Mouse (Mus musculus) heart, postnatal 0 days (tissue): ENCODE data around the gene Samd7. TPM values are rescaled to one million over a fixed set of nuclear protein-coding genes. Genes with fewer than 3 reads are reported as not detected.

Source experiments
- ATAC-seq: fragments of 200-750 bp; cut with Nextera tagmentation; 2 replicates; pipeline ENCODE4 v1.8.0; 2017; ENCODE audit warnings: low read depth, moderate number of reproducible peaks, moderate library complexity; ENCODE audit not compliant: insufficient read depth
- DNase-seq: peaks from one replicate; pipeline ENCODE4 v3.0.0-alpha.2; 2016; ENCODE audit warnings: low spot score
- H3K27ac ChIP-seq: fragments of 300-500 bp; sonication (generic); 2 replicates; pipeline ENCODE4 v1.5.1; 2014; ENCODE audit warnings: low read depth, mild to moderate bottlenecking
- H3K27me3 ChIP-seq: fragments of 300-500 bp; sonication (generic); 2 replicates; pipeline ENCODE4 v1.6.1; 2014; ENCODE audit warnings: low read length, mixed read lengths; ENCODE audit not compliant: control insufficient read depth, insufficient read depth
- H3K36me3 ChIP-seq: fragments of 300-500 bp; sonication (generic); replicated peaks from 2 replicates; pipeline ENCODE4 v1.6.1; 2014; ENCODE audit warnings: low read length, mixed read lengths; ENCODE audit not compliant: control insufficient read depth, insufficient read depth
- H3K4me1 ChIP-seq: fragments of 300-500 bp; sonication (generic); 2 replicates; pipeline ENCODE4 v1.6.1; 2014; ENCODE audit warnings: antibody characterized with exemption; ENCODE audit not compliant: control insufficient read depth, insufficient read depth
- H3K4me2 ChIP-seq: fragments of 300-500 bp; sonication (generic); 2 replicates; pipeline ENCODE4 v1.6.1; 2014; ENCODE audit warnings: low read depth, mild to moderate bottlenecking, low read length, moderate library complexity
- H3K4me3 ChIP-seq: fragments of 300-500 bp; sonication (generic); 2 replicates; pipeline ENCODE4 v1.5.1; 2014; ENCODE audit warnings: low read depth, low read length
- H3K9ac ChIP-seq: fragments of 300-500 bp; sonication (generic); replicated peaks from 2 replicates; pipeline ENCODE4 v1.6.1; 2014; ENCODE audit warnings: low read depth, low read length, mixed read lengths
- H3K9me3 ChIP-seq: fragments of 300-500 bp; sonication (generic); replicated peaks from 2 replicates; pipeline ENCODE4 v1.6.1; 2016; ENCODE audit warnings: low read length; ENCODE audit not compliant: control insufficient read depth
- CTCF ChIP-seq: IDR thresholded peaks from 2 replicates; pipeline ENCODE4 v1.5.1; 2016; ENCODE audit warnings: antibody characterized with exemption, control low read depth, low read depth
- EP300 ChIP-seq: IDR thresholded peaks from 2 replicates; pipeline ENCODE4 v1.6.1; 2016; ENCODE audit warnings: antibody characterized with exemption, low read depth
- WGBS: fragments of 180-500 bp; shearing (Covaris S2); extraction: QIAGEN DNeasy Blood & Tissue Kit; methylation state at CpG from one replicate; pipeline ENCODE4 v1.1.7; 2014; 5-methylcytosine and 5-hydroxymethylcytosine counted together
- polyA plus RNA-seq: library from polyadenylated mRNA; unstranded; fragments of >200 nt; fragmentation: Nextera tagmentation; extraction: Ambion mirVana; gene quantifications from 2 replicates; pipeline ENCODE4 v1.2.1, GENCODE M21; 2015
- total RNA-seq: library from RNA; depleted of rRNA; stranded (reverse); fragments of >200 nt; gene quantifications from 2 replicates; pipeline ENCODE4 v1.2.3, GENCODE M21; 2014; ENCODE audit warnings: low replicate concordance

The Samd7 gene
- total and polyA plus RNA-seq, 2 experiments from 2014 or later = not detected

- no peak for TF ChIP-seq CTCF
- TF ChIP-seq EP300 = no peak
- 25% methylated on average over 5 of the region's 5 CpGs for WGBS
- Histone ChIP-seq H3K9me3 (no peaks in the 10 kb centered on the region), H3K9ac (no peak overlapping the region), H3K27me3 (no peaks in the 10 kb centered on the region), H3K36me3 (no peaks in the 10 kb centered on the region), H3K4me2 (no peak overlapping the region), H3K4me3 (no peak overlapping the region), H3K4me1 (0 out of 2 replicates have a peak, but pooled peaks cover 5% of the 10 kb centered on the region), H3K27ac (no peak overlapping the region)
- DNase-seq (no peak), ATAC-seq (no peak)
Observed at GRCm38 (mm10) chr3:30723179-30723578, 22.9 kb upstream of the Samd7 start.

DNA sequence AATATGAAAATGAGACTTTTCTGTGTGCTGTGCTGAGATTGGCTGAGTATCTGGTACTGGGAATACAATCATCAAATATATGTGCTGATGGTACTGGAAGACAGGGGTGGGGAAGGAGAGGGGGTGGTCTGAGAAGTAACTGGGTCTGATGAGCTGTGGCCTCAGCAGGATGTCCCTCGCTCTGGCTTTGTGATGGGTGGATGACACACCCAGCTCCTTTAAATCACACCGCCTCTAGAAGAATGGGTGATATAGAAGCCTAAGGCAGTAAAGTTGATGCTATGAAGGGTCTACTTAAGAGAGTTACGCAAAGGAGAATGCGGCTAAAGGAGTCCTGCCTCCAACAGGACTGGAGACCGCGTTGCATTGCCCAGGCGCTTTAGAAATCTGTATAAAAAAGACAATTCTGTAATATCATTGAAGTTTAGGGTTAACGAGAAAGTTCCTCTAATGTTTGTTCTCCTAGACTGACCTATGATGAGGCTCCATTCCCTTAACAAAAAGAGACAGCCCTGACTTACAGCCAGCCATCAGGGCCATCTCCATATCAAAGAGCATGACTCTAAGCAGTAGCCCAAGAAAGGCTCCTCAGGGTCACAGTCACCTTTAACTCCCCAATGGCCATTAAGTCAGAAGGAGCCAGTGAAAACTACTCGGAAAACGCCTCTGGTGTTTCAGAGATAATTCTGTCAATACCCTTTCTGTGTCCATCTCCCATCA lies 21.8 kb upstream of the Samd7 start:
- H3K27me3 ChIP-seq = no peaks in the 10 kb centered on the region
- no peak overlapping the region for H3K9ac ChIP-seq
- 0 out of 2 replicates have a peak, but pooled peaks cover 5% of the 10 kb centered on the region for H3K4me1 ChIP-seq
- ATAC-seq (no peak), DNase-seq (no peak)
- 60% methylated on average over 10 of the region's 10 CpGs for WGBS
- TF ChIP-seq EP300 (no peak), CTCF (no peak)
- H3K4me2 ChIP-seq = no peak overlapping the region
- H3K4me3 ChIP-seq = no peak overlapping the region
- no peaks in the 10 kb centered on the region for H3K36me3 ChIP-seq
- no peaks in the 10 kb centered on the region for H3K9me3 ChIP-seq
- no peak overlapping the region for H3K27ac ChIP-seq

DNA sequence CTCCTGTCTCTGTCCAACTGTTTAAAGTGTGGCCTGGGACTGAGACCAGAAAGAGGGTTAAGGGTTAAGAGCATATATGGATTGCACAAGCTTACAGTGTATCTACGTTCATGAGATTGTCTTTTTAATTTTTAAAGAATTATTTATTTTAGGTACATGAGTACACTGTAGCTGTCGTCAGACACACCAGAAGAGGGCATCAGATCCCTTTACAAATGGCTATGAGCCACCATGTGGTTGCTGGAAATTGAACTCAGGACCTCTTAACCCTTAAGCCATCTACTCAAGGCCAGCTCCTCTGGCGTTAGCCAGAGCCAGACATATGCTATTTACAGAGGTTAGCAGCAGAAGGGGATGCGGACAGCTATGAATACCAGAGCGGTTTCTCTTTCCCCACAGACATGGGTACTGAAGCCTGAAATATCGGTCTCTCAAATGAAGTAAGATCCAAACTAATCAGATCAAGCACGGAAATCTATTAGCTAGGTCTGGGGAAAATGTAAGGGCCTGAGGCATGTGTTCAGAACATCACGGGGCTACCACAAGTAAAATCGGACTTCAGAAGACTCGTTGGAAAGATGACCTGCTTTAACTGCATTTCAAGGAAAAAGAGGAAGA lies 21.1 kb upstream of the Samd7 start:
- no peak for ATAC-seq
- Histone ChIP-seq H3K4me1 (0 out of 2 replicates have a peak, but pooled peaks cover 5% of the 10 kb centered on the region), H3K4me3 (no peak overlapping the region), H3K9ac (no peak overlapping the region), H3K9me3 (no peaks in the 10 kb centered on the region), H3K36me3 (no peaks in the 10 kb centered on the region), H3K4me2 (no peak overlapping the region), H3K27me3 (no peaks in the 10 kb centered on the region), H3K27ac (no peak overlapping the region)
- TF ChIP-seq CTCF (no peak; the same call in 1 of the 2 replicates), EP300 (no peak)
- 70% methylated on average over 10 of the region's 10 CpGs for WGBS
- DNase-seq = no peak

GRCm38 (mm10) chr3:30725514-30725913 lies 20.6 kb upstream of the Samd7 start:
- H3K9me3 ChIP-seq = no peaks in the 10 kb centered on the region
- 77% methylated on average over 7 of the region's 7 CpGs for WGBS
- TF ChIP-seq CTCF = no peak
- no peak for TF ChIP-seq EP300
- no peak overlapping the region for H3K27ac ChIP-seq
- H3K27me3 ChIP-seq = no peaks in the 10 kb centered on the region
- no peak overlapping the region for H3K4me3 ChIP-seq
- no peak overlapping the region for H3K4me2 ChIP-seq
- ATAC-seq (no peak), DNase-seq (no peak)
- no peaks in the 10 kb centered on the region for H3K36me3 ChIP-seq
- 0 out of 2 replicates have a peak, but pooled peaks cover 5% of the 10 kb centered on the region for H3K4me1 ChIP-seq
- no peak overlapping the region for H3K9ac ChIP-seq

- Histone ChIP-seq H3K9me3 (no peaks in the 10 kb centered on the region), H3K4me1 (0 out of 2 replicates have a peak, but pooled peaks cover 5% of the 10 kb centered on the region), H3K9ac (no peak overlapping the region), H3K27ac (no peak overlapping the region), H3K4me2 (no peak overlapping the region), H3K27me3 (no peaks in the 10 kb centered on the region), H3K36me3 (no peaks in the 10 kb centered on the region), H3K4me3 (no peak overlapping the region)
- ATAC-seq (no peak), DNase-seq (no peak)
- no peak for TF ChIP-seq EP300
- TF ChIP-seq CTCF = no peak
- 66% methylated on average over 4 of the region's 4 CpGs for WGBS
Observed at GRCm38 (mm10) chr3:30727209-30727608, 18.9 kb upstream of the Samd7 start.
